Mouse (Mus musculus) lung, embryonic 16.5 days (tissue): Measurements from ENCODE around the gene Rps27a. TPM values are rescaled to one million over a fixed set of nuclear protein-coding genes. Genes with fewer than 3 reads are reported as not detected.

Experiments used
- ATAC-seq: fragments of 200-750 bp; cut with Nextera tagmentation; 2 replicates; pipeline ENCODE4 v1.8.0; 2017; ENCODE audit warnings: low read depth, mild to moderate bottlenecking, moderate library complexity
- H3K27ac ChIP-seq: fragments of 300-500 bp; sonication (generic); 2 replicates; pipeline ENCODE4 v1.5.1; 2014; ENCODE audit warnings: mild to moderate bottlenecking, control low read depth, low read length
- H3K27me3 ChIP-seq: fragments of 300-500 bp; sonication (generic); 2 replicates; pipeline ENCODE4 v1.6.1; 2014; ENCODE audit warnings: low read depth, low read length, mixed read lengths; ENCODE audit not compliant: control insufficient read depth, insufficient read depth
- H3K36me3 ChIP-seq: fragments of 300-500 bp; sonication (generic); 2 replicates; pipeline ENCODE4 v1.6.1; 2014; ENCODE audit warnings: low read length; ENCODE audit not compliant: control insufficient read depth, insufficient read depth
- H3K4me1 ChIP-seq: fragments of 300-500 bp; sonication (generic); replicated peaks from 2 replicates; pipeline ENCODE4 v1.6.1; 2014; ENCODE audit warnings: low read length, mixed read lengths; ENCODE audit not compliant: control insufficient read depth, insufficient read depth
- H3K4me2 ChIP-seq: fragments of 300-500 bp; sonication (generic); 2 replicates; pipeline ENCODE4 v1.6.1; 2014; ENCODE audit warnings: low read depth, low read length, control low read depth
- H3K4me3 ChIP-seq: fragments of 300-500 bp; sonication (generic); 2 replicates; pipeline ENCODE4 v1.5.1; 2014; ENCODE audit warnings: mild to moderate bottlenecking, low read length, control low read depth
- H3K9ac ChIP-seq: fragments of 300-500 bp; sonication (generic); 2 replicates; pipeline ENCODE4 v1.6.1; 2014; ENCODE audit warnings: low read length, control low read depth
- H3K9me3 ChIP-seq: fragments of 300-500 bp; sonication (generic); 2 replicates; pipeline ENCODE4 v1.6.1; 2016; ENCODE audit warnings: low read length; ENCODE audit not compliant: control insufficient read depth
- WGBS: fragments of 180-500 bp; shearing (Covaris S2); extraction: QIAGEN DNeasy Blood & Tissue Kit; methylation state at CpG from one replicate; pipeline ENCODE4 v1.1.7; 2014; 5-methylcytosine and 5-hydroxymethylcytosine counted together
- polyA plus RNA-seq: library from polyadenylated mRNA; unstranded; fragments of >200 nt; fragmentation: Nextera tagmentation; extraction: Ambion mirVana; gene quantifications from 2 replicates; pipeline ENCODE4 v1.2.1, GENCODE M21; 2015

Rps27a gene
- polyA plus RNA-seq, 1 experiment from 2014 or later, result 1,066 TPM

GRCm38 (mm10) chr11:29525988-29526794 is 21.7 kb downstream of the Rps27a start, which contains the start of gene Mtif2:
Gene Mtif2, plus strand, starts transcription at chr11:29526408.
- peak within 1 kb of the TSS; percentile 82 for H3K27ac ChIP-seq
- no peaks in the 10 kb centered on the region for H3K27me3 ChIP-seq
- peak within 1 kb of the TSS; percentile 84 for H3K9ac ChIP-seq
- no peaks in the 10 kb centered on the region for H3K9me3 ChIP-seq
- H3K4me2 ChIP-seq, result peak within 1 kb of the TSS; percentile 64
- peak within 1 kb of the TSS; percentile 71 for H3K4me3 ChIP-seq
- 2% methylated on average over 47 of the region's 47 CpGs for WGBS
- H3K36me3 ChIP-seq, result peaks cover 3% of the 10 kb centered on the region
- H3K4me1 ChIP-seq, result peaks cover 4% of the 10 kb centered on the region
- peak; percentile 98 for ATAC-seq

DNA sequence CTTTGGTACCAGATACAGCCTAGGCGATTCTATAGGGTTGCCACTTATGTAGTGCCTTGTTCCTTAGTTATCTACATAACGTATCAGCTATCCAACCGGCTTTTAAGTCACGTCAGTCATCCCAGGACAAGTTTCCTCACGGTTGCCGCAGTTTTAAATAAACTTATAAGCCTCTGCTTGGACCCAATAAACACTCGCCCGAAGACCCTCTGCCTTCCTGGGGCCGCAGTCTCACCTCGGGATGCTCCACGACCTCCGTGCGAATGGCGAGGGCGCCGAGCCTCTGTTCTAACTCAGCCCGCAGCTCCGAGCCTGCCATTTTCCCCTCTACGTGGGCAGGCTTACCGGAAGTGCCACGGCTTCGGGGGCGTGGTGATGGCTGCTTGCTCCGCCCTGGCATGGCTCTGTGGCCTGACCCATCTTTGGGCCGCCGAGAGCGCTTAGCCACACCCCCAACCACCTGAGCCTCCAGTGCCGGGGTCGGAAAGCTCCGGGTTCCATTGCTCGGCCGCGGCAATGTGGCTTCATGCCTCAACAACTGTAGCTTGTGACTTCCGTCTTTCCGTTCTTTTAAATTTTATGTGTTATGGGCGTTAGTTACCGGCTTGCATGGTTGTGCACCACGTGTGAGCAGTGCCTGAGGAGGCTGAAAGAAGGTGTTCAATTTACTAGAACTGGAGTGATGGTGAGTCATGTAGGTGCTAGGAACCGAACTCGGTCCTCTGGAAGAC is 33.1 kb downstream of the Rps27a start, which contains the start of gene Prorsd1:
Gene Prorsd1 (minus strand): TSS at position 352 of the 731 bp plus-strand sequence.
- Histone ChIP-seq H3K27me3 (no peaks in the 10 kb centered on the region), H3K36me3 (peaks cover 7% of the 10 kb centered on the region), H3K4me1 (peaks cover 8% of the 10 kb centered on the region), H3K4me3 (peak within 1 kb of the TSS; percentile 66), H3K9ac (peak within 1 kb of the TSS; percentile 69), H3K4me2 (peak within 1 kb of the TSS; percentile 50), H3K9me3 (no peaks in the 10 kb centered on the region; the same call in 1 of the 2 replicates), H3K27ac (peak within 1 kb of the TSS; percentile 63)
- WGBS, result 2% methylated on average over 40 of the region's 40 CpGs
- ATAC-seq, result peak; percentile 100

DNA sequence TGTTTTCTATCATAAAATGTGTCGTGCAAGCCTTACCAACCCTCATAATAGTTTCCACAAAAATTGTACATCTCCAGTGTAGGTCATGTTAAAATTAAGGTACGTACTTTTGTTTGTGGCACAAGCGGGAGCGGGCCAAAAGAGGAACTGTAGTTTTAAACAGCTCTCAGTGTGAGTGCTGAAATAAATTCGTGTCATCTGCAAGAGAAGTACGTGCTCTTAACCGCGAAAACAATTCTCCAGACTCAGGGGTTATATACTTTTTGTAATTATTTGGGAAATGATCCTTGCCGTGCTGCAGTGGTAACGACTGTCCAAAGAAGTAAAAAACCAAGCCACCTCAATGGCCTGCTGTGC is 33.6 kb downstream of the Rps27a start:
- Histone ChIP-seq H3K4me1 (peaks cover 8% of the 10 kb centered on the region), H3K9me3 (no peaks in the 10 kb centered on the region; the same call in 1 of the 2 replicates), H3K27ac (peak overlapping the region; percentile 63), H3K27me3 (no peaks in the 10 kb centered on the region), H3K36me3 (peaks cover 7% of the 10 kb centered on the region), H3K9ac (peak overlapping the region; percentile 69), H3K4me3 (peak overlapping the region; percentile 66), H3K4me2 (peak overlapping the region; percentile 50)
- 16% methylated on average over 10 of the region's 10 CpGs for WGBS
- ATAC-seq, result peak; percentile 6; the same call in 1 of the 2 replicates

DNA sequence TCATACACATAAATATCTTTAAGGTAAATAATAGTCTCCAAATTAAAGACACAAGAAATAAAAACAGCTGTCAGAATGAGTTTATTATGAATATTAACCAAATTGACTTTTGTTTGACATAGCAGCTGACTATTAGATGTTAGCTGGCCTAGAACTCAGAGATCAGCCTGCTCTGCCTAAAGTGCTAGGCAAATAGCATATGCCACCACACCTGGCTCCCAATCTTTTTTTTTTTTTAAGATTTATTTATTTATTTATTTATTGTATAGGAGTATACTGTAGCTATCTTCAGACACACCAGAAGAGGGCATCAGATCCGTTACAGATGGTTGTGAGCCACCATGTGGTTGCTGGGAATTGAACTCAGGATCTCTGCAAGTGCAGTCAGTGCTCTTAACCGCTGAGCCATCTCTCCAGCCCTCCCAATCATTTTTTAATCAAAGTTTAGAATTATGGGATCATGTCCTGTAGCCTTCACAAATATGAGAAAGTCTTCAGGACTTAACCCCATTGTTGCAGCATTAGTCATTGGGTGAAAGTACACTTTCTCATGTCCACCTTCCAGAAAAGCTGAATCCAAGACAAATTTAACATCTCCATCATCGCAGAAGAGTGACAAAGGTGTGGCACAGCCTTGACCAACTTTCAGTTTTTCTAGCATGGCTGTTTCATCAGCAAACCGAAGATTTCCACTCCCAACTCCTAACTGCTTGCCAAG is 34.9 kb downstream of the Rps27a start:
- H3K4me3 ChIP-seq, result no peak overlapping the region
- no peak overlapping the region for H3K9ac ChIP-seq
- no peak overlapping the region for H3K27ac ChIP-seq
- H3K27me3 ChIP-seq, result no peaks in the 10 kb centered on the region
- H3K4me1 ChIP-seq, result peaks cover 8% of the 10 kb centered on the region
- peaks cover 7% of the 10 kb centered on the region for H3K36me3 ChIP-seq
- no peak for ATAC-seq
- H3K9me3 ChIP-seq, result no peaks in the 10 kb centered on the region
- WGBS, result 84% methylated on average over 4 of the region's 4 CpGs
- H3K4me2 ChIP-seq, result no peak overlapping the region

GRCm38 (mm10) chr11:29509421-29509820 is 38.5 kb downstream of the Rps27a start:
- Histone ChIP-seq H3K9me3 (no peaks in the 10 kb centered on the region), H3K27me3 (no peaks in the 10 kb centered on the region), H3K4me2 (no peak overlapping the region), H3K4me3 (no peak overlapping the region), H3K4me1 (peaks cover 8% of the 10 kb centered on the region), H3K27ac (no peak overlapping the region), H3K36me3 (peaks cover 8% of the 10 kb centered on the region), H3K9ac (no peak overlapping the region)
- WGBS, result 89% methylated on average over 1 of the region's 1 CpGs
- ATAC-seq, result no peak

- ATAC-seq, result no peak
- Histone ChIP-seq H3K36me3 (peaks cover 12% of the 10 kb centered on the region), H3K27me3 (no peaks in the 10 kb centered on the region), H3K9ac (no peak overlapping the region), H3K27ac (no peak overlapping the region), H3K9me3 (no peaks in the 10 kb centered on the region), H3K4me2 (no peak overlapping the region), H3K4me1 (no peaks in the 10 kb centered on the region), H3K4me3 (no peak overlapping the region)
- WGBS, result 72% methylated on average over 2 of the region's 2 CpGs
These were observed 42.8 kb downstream of the Rps27a start for GRCm38 (mm10) chr11:29504899-29505625.

DNA sequence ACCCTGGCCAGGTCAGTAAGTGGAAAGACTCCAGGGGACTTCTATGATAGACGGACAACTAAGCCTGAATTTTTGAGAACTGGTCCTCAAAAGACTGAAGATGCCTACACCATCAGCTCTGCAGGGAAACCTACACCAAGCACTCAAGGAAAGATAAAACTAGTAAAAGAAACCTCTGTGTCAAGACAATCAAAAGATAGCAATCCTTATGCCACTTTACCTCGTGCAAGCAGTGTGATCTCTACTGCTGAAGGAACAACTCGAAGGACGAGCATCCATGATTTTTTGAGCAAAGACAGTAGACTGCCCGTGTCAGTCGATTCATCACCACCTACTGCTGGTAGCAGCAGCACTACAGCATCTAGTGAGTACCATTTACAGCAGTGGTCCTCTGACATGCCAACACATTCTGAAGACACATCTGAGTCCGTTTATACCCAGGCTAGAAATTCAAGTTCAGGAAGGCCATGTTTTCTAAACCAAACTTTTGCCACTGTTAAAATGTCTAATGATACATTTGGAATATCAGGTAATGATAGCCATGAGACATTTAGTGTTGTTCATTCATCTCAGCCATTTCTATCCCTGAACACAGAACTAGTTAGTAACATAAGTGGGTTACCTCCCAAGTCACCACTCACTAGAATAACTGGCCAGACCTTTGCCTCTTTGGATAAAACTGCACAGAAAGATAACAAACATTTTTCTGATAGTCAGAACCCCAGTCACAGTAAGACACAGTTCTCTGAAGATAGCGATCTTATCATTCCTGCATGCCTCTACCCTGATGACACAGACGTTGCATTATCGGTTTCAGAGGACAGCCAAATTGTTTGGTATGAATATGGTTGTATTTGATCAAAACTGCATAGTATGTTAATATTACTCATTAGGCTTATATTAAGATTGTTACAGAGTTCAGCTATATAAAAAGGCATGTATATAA is 43.7 kb downstream of the Rps27a start:
- Histone ChIP-seq H3K4me2 (no peak overlapping the region), H3K4me1 (no peaks in the 10 kb centered on the region), H3K9ac (no peak overlapping the region), H3K27me3 (no peaks in the 10 kb centered on the region), H3K36me3 (peaks cover 12% of the 10 kb centered on the region), H3K27ac (no peak overlapping the region), H3K4me3 (no peak overlapping the region), H3K9me3 (no peaks in the 10 kb centered on the region)
- WGBS, result 91% methylated on average over 10 of the region's 10 CpGs
- no peak for ATAC-seq

DNA sequence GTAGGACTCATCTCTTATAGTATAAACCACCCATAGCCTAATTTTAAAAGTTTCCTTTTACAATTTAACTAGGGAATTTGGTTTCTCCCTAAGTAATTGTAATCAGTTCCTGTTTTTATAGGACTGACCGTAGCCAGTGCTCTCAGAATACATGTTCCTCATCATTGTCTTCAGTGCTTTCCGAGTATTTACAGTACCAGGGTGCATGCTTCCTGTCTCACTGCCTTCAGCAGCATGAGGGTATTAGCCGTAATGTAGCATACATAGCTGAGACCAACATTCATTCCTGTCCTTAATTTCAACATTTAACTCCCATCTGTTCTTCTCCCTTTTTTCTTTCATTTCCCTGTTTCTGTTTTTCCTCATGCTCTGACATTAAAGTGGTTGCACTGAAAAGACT is 50.9 kb downstream of the Rps27a start:
- no peaks in the 10 kb centered on the region for H3K9me3 ChIP-seq
- H3K27me3 ChIP-seq, result no peaks in the 10 kb centered on the region
- H3K4me1 ChIP-seq, result no peaks in the 10 kb centered on the region
- ATAC-seq, result no peak
- no peak overlapping the region for H3K4me3 ChIP-seq
- peaks cover 4% of the 10 kb centered on the region for H3K36me3 ChIP-seq
- H3K4me2 ChIP-seq, result no peak overlapping the region
- WGBS, result 81% methylated on average over 3 of the region's 3 CpGs
- H3K9ac ChIP-seq, result no peak overlapping the region
- H3K27ac ChIP-seq, result no peak overlapping the region
